ENCODE assay signal across 21 mouse cellular contexts in the genomic region with DNA sequence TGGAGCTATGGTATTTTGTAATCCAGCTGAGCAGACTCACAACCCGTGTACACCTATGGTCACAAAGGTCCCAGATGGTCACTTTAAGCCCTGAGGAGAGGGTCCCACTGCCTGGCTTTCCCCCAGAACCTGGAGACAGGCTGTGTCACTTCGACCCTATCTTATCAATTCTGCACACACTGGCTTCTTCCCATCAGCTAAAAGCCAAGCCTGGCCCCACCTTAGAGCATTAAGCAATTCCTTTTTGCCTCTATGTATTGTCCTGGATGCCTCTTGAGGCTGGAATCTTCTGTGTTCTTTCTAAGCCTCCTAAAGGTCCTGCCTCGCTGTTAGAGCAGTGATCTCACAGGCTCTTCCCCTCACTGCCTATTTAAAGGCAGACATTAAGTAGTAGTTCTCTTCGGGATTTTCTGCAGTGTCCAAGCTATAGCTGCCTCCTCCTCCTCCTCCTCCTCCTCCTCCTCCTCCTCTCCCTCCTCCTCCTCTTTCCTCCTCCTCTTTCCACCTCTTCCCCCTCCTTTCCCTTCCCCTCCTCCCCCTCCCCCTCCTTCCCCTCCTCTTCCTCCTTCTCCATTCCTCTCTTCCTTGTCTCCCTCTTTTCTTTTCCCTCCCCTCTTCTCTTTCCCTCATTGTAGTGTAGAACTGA.
A peak's percentile ranks its signal among the peaks of the same experiment; 100 is the strongest.
DNase-seq lines count a peak whose midpoint lies in the region; ATAC-seq and TF ChIP-seq lines count a peak whose summit lies in the region.
"Had no signal": no experiment of that assay in that cellular context is flagged by ENCODE, and none has a peak within 500 bp of the region (broad histone marks: within the 10 kb centered on the region; RNA-seq: fewer than 3 reads in every experiment).

No protein-coding gene starts in this region.

- no peaks in the 10 kb centered on the region for H3K9me3 ChIP-seq in heart, embryonic 11.5 days (replicated peaks; ENCODE audit: control insufficient read depth, low read length)
- H3K9me3 ChIP-seq in liver, embryonic 14.5 days (ENCODE audit: control insufficient read depth, low read length), result no peaks in the 10 kb centered on the region
- H3K9me3 ChIP-seq: embryonic facial prominence, embryonic 12.5 days; hindbrain, embryonic 12.5 days; intestine, embryonic 15.5 days had no signal

- H3K36me3 ChIP-seq in heart, embryonic 11.5 days (ENCODE audit: control insufficient read depth, insufficient read depth, low read length), result no peaks in the 10 kb centered on the region
- H3K36me3 ChIP-seq in liver, embryonic 14.5 days (replicated peaks; ENCODE audit: control insufficient read depth, insufficient read depth, low read depth), result no peaks in the 10 kb centered on the region
- H3K36me3 ChIP-seq: embryonic facial prominence, embryonic 12.5 days; hindbrain, embryonic 12.5 days; intestine, embryonic 15.5 days had no signal

- peaks cover 13% of the 10 kb centered on the region for H3K4me1 ChIP-seq in heart, embryonic 11.5 days (ENCODE audit: control insufficient read depth, insufficient read depth, low read length)
- peaks cover 9 to 23% of the 10 kb centered on the region in 2 experiments for H3K4me1 ChIP-seq in liver, embryonic 14.5 days (replicated peaks; ENCODE audit: control insufficient read depth in 2 of 2, insufficient read depth in 2 of 2, low read length in 1 of 2)
- H3K4me1 ChIP-seq: embryonic facial prominence, embryonic 12.5 days; hindbrain, embryonic 12.5 days; intestine, embryonic 15.5 days had no signal

- no peaks in the 10 kb centered on the region; the same call in 1 of the 2 replicates for H3K27me3 ChIP-seq in heart, embryonic 11.5 days (ENCODE audit: control insufficient read depth, insufficient read depth, low read length)
- no peaks in the 10 kb centered on the region for H3K27me3 ChIP-seq in liver, embryonic 14.5 days (ENCODE audit: control insufficient read depth, insufficient read depth, low read length)
- H3K27me3 ChIP-seq: hindbrain, embryonic 12.5 days; intestine, embryonic 15.5 days had no signal

- H3K9ac ChIP-seq in heart, embryonic 11.5 days (ENCODE audit: low read depth, low read length), result no peak overlapping the region
- no peak overlapping the region; the same call in 1 of the 2 replicates for H3K9ac ChIP-seq in liver, embryonic 14.5 days (replicated peaks)
- H3K9ac ChIP-seq: embryonic facial prominence, embryonic 12.5 days; hindbrain, embryonic 12.5 days; intestine, embryonic 15.5 days had no signal

- no peak overlapping the region for H3K27ac ChIP-seq in heart, embryonic 11.5 days (ENCODE audit: low read depth, low read length)
- H3K27ac ChIP-seq in liver, embryonic 14.5 days, result no peak overlapping the region
- H3K27ac ChIP-seq: embryonic facial prominence, embryonic 12.5 days; gastrocnemius, adult 2 months; hindbrain, embryonic 12.5 days; intestine, embryonic 15.5 days had no signal

- no peak overlapping the region for H3K4me2 ChIP-seq in heart, embryonic 11.5 days
- peak overlapping the region; percentile 49 for H3K4me2 ChIP-seq in liver, embryonic 14.5 days (ENCODE audit: low read depth)
- H3K4me2 ChIP-seq: embryonic facial prominence, embryonic 12.5 days; hindbrain, embryonic 12.5 days; intestine, embryonic 15.5 days had no signal

- H3K4me3 ChIP-seq in heart, embryonic 11.5 days (ENCODE audit: low read depth, low read length), result no peak overlapping the region
- H3K4me3 ChIP-seq in liver, embryonic 14.5 days (ENCODE audit: insufficient read depth in 1 of 2, low read depth in 2 of 2, low read length in 2 of 2), result no peak overlapping the region
- H3K4me3 ChIP-seq: embryonic facial prominence, embryonic 12.5 days; gastrocnemius, adult 2 months; hindbrain, embryonic 12.5 days; intestine, embryonic 15.5 days had no signal

- DNase-seq in heart, postnatal 14 days, result no peak
- DNase-seq in c-Kit-negative CD71-positive TER-119-positive erythroid progenitor cells, embryonic 14.5 days (ENCODE audit: low read depth, low spot score), result peak; percentile 12
- peak; percentile 24 for DNase-seq in c-Kit-positive CD71-positive TER-119-positive erythroid progenitor cells, embryonic 14.5 days (ENCODE audit: low spot score)
- DNase-seq in liver, embryonic 14.5 days (ENCODE audit: low read depth in 3 of 3, low spot score in 3 of 3), result peak in 2 of 3 experiments; percentile 11 to 14
- DNase-seq in left cerebral cortex, adult 11 months (ENCODE audit: low spot score), result no peak
- DNase-seq: adrenal gland, adult 2 months; adrenal gland, postnatal 25 days; cerebellum, adult 11 months; cerebellum, adult 8-10 months; cerebellum, postnatal 25 days; gastrocnemius, adult 2 months; gastrocnemius, postnatal 25 days; heart, postnatal 36 days; kidney, adult 18-20 months had no signal

- TF ChIP-seq EP300 in liver, embryonic 14.5 days (IDR thresholded peaks at IDR 0.05; ENCODE audit: low read depth), result peak; percentile 39; the same call in 1 of the 2 replicates

- TF ChIP-seq CTCF in liver, embryonic 14.5 days (IDR thresholded peaks at IDR 0.05; ENCODE audit: low read depth), result no peak

- WGBS in heart, embryonic 11.5 days (ENCODE audit: insufficient replicate concordance), result 16% methylated on average over 4 of the region's 4 CpGs
- WGBS in liver, embryonic 14.5 days (ENCODE audit: insufficient replicate concordance), result 17% methylated on average over 4 of the region's 4 CpGs

- ATAC-seq in heart, embryonic 11.5 days (replicated peaks; ENCODE audit: insufficient number of reproducible peaks, low FRiP score, low TSS enrichment), result peak; percentile 89
- ATAC-seq in liver, embryonic 14.5 days (ENCODE audit: insufficient read depth), result peak; percentile 83
- ATAC-seq in erythroid progenitor cell, adult 5-6 weeks (replicated peaks; ENCODE audit: low FRiP score, poor library complexity, severe bottlenecking), result no peak
- ATAC-seq: forebrain, embryonic 14.5 days; hindbrain, embryonic 16.5 days; intestine, embryonic 15.5 days had no signal

- intact Hi-C loops in heart, postnatal 14 days (cut with DNase I), result no loop called here

Comparison
In these comparisons a context has a peak if more than half of its experiments do, and no peak if none do; other contexts are left out.
1. DNase-seq: peak in c-Kit-negative CD71-positive TER-119-positive erythroid progenitor cells, embryonic 14.5 days (single experiment), c-Kit-positive CD71-positive TER-119-positive erythroid progenitor cells, embryonic 14.5 days (single experiment) and liver, embryonic 14.5 days (2 of 3); none in heart, postnatal 14 days (0 of 2) and left cerebral cortex, adult 11 months (single experiment).